Mouse (Mus musculus) liver, embryonic 14.5 days (tissue): Measurements from ENCODE around the gene Vasn.

Experiments used
- CTCF ChIP-seq: IDR thresholded peaks from 2 replicates; pipeline ENCODE4 v1.5.1; 2016; ENCODE audit warnings: antibody characterized with exemption, low read depth, control low read depth
- EP300 ChIP-seq: IDR thresholded peaks from 2 replicates; pipeline ENCODE4 v1.6.1; 2016; ENCODE audit warnings: antibody characterized with exemption, low read depth

GRCm38 (mm10) chr16:4596141-4596728, 43.5 kb upstream of the Vasn start:
- TF ChIP-seq CTCF (no peak), EP300 (no peak)
